Mouse (Mus musculus) lung, embryonic 16.5 days (tissue): ENCODE data around the gene Slc22a15. TPM values are rescaled to one million over a fixed set of nuclear protein-coding genes. Genes with fewer than 3 reads are reported as not detected.

Experiments used
- ATAC-seq: fragments of 200-750 bp; cut with Nextera tagmentation; 2 replicates; pipeline ENCODE4 v1.8.0; 2017; ENCODE audit warnings: low read depth, mild to moderate bottlenecking, moderate library complexity
- H3K27ac ChIP-seq: fragments of 300-500 bp; sonication (generic); 2 replicates; pipeline ENCODE4 v1.5.1; 2014; ENCODE audit warnings: mild to moderate bottlenecking, control low read depth, low read length
- H3K27me3 ChIP-seq: fragments of 300-500 bp; sonication (generic); 2 replicates; pipeline ENCODE4 v1.6.1; 2014; ENCODE audit warnings: low read depth, low read length, mixed read lengths; ENCODE audit not compliant: control insufficient read depth, insufficient read depth
- H3K36me3 ChIP-seq: fragments of 300-500 bp; sonication (generic); 2 replicates; pipeline ENCODE4 v1.6.1; 2014; ENCODE audit warnings: low read length; ENCODE audit not compliant: control insufficient read depth, insufficient read depth
- H3K4me1 ChIP-seq: fragments of 300-500 bp; sonication (generic); replicated peaks from 2 replicates; pipeline ENCODE4 v1.6.1; 2014; ENCODE audit warnings: low read length, mixed read lengths; ENCODE audit not compliant: control insufficient read depth, insufficient read depth
- H3K4me2 ChIP-seq: fragments of 300-500 bp; sonication (generic); 2 replicates; pipeline ENCODE4 v1.6.1; 2014; ENCODE audit warnings: low read depth, low read length, control low read depth
- H3K4me3 ChIP-seq: fragments of 300-500 bp; sonication (generic); 2 replicates; pipeline ENCODE4 v1.5.1; 2014; ENCODE audit warnings: mild to moderate bottlenecking, low read length, control low read depth
- H3K9ac ChIP-seq: fragments of 300-500 bp; sonication (generic); 2 replicates; pipeline ENCODE4 v1.6.1; 2014; ENCODE audit warnings: low read length, control low read depth
- H3K9me3 ChIP-seq: fragments of 300-500 bp; sonication (generic); 2 replicates; pipeline ENCODE4 v1.6.1; 2016; ENCODE audit warnings: low read length; ENCODE audit not compliant: control insufficient read depth
- WGBS: fragments of 180-500 bp; shearing (Covaris S2); extraction: QIAGEN DNeasy Blood & Tissue Kit; methylation state at CpG from one replicate; pipeline ENCODE4 v1.1.7; 2014; 5-methylcytosine and 5-hydroxymethylcytosine counted together
- polyA plus RNA-seq: library from polyadenylated mRNA; unstranded; fragments of >200 nt; fragmentation: Nextera tagmentation; extraction: Ambion mirVana; gene quantifications from 2 replicates; pipeline ENCODE4 v1.2.1, GENCODE M21; 2015

The Slc22a15 gene
- polyA plus RNA-seq, 1 experiment from 2014 or later, result 3.7 TPM

DNA sequence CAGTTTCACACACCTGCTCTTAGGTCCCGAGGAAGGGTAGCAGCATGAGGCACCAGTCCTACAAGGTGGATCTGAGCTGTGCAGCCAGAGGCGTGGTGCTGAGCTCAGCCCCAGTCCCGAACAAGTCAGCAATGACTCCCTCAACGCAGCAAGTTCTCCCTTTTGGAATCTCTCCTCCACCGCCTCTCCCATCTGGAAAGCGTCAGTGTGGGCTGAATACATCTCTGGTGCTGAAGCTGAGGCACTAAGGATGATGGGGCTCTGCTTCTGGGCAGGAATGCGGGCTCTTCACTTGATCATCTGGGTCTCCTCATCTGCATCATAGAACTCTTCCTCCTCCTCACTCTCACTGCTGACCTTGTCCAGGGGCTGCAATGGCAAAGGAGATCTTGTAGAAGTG lies 64.1 kb downstream of the Slc22a15 start:
- H3K9me3 ChIP-seq, result no peaks in the 10 kb centered on the region
- WGBS, result 80% methylated on average over 7 of the region's 7 CpGs
- 0 out of 2 replicates have a peak, but pooled peaks cover 4% of the 10 kb centered on the region for H3K4me1 ChIP-seq
- no peak overlapping the region for H3K9ac ChIP-seq
- ATAC-seq, result no peak
- H3K36me3 ChIP-seq, result peaks cover 2% of the 10 kb centered on the region; the same call in 1 of the 2 replicates
- H3K27ac ChIP-seq, result no peak overlapping the region
- H3K27me3 ChIP-seq, result no peaks in the 10 kb centered on the region
- H3K4me2 ChIP-seq, result no peak overlapping the region
- no peak overlapping the region for H3K4me3 ChIP-seq

DNA sequence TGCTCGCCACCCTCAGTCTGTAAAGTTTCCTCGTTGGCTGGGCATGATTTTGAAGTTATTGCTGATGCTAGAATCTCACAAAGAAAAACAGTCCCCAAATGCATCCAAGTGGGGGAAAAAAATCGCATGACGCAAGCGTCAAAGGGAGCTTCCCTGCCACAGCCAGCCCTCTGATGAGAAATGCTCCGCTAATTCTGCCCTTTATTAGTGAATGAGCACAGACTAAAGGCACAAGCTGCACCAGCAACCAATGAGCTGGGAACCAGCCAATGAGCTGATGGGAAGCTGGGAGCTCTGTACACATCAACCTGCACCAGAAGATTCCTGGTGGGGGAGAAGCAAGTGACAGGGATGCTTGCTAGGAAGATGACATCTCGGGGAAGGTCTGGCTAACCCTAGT lies 64.5 kb downstream of the Slc22a15 start:
- no peak overlapping the region for H3K4me3 ChIP-seq
- peaks cover 2% of the 10 kb centered on the region; the same call in 1 of the 2 replicates for H3K36me3 ChIP-seq
- ATAC-seq, result no peak
- no peaks in the 10 kb centered on the region for H3K27me3 ChIP-seq
- WGBS, result 83% methylated on average over 7 of the region's 7 CpGs
- no peak overlapping the region for H3K9ac ChIP-seq
- H3K4me2 ChIP-seq, result no peak overlapping the region
- H3K4me1 ChIP-seq, result 0 out of 2 replicates have a peak, but pooled peaks cover 4% of the 10 kb centered on the region
- no peaks in the 10 kb centered on the region for H3K9me3 ChIP-seq
- no peak overlapping the region for H3K27ac ChIP-seq

DNA sequence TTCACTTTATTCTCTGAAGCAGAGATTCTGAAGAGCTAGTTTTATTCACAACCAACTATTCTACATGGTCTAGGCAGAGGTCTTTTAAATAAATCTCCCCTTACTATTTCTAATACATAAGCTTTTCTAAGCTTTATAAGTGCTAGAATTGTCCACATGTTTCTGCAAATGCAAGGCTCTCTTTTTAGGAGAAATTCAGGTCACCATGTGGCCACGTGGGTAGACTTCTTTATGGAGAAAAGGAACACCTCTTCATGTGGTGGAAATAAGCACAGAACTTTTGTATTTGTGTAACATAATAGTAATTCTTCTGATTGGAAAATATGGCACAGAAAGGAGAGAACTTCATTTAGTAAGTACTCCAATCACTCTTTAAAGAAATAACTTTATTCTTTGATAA lies 70.2 kb downstream of the Slc22a15 start:
- H3K4me3 ChIP-seq, result no peak overlapping the region
- WGBS, result 59% methylated on average over 1 of the region's 1 CpGs
- no peaks in the 10 kb centered on the region for H3K4me1 ChIP-seq
- no peak for ATAC-seq
- no peaks in the 10 kb centered on the region for H3K27me3 ChIP-seq
- H3K4me2 ChIP-seq, result no peak overlapping the region
- no peaks in the 10 kb centered on the region for H3K9me3 ChIP-seq
- no peak overlapping the region for H3K27ac ChIP-seq
- no peaks in the 10 kb centered on the region for H3K36me3 ChIP-seq
- no peak overlapping the region for H3K9ac ChIP-seq

DNA sequence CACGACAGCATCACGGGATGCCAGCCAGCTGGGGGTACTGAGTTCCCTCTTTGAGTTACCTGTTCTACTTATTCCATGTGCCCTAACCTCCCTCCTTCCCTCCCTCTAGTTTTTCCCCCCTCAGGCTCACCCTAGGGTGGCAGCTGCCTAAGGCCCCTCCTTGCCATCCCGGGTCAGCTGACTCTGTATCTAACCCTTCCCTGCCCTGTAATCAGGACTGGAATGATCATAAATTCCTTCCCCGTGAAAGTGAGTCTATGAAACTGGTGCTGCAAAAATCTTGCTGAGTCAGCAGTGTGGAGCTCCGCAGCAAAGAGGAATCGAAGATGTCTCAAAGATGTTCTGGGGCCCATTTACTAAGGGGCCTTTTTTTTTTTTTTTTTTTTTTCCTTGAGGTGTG lies 72.9 kb downstream of the Slc22a15 start:
- H3K9me3 ChIP-seq, result no peaks in the 10 kb centered on the region
- H3K4me2 ChIP-seq, result no peak overlapping the region
- H3K27ac ChIP-seq, result no peak overlapping the region
- 57% methylated on average over 6 of the region's 6 CpGs for WGBS
- H3K27me3 ChIP-seq, result no peaks in the 10 kb centered on the region
- H3K9ac ChIP-seq, result no peak overlapping the region
- no peaks in the 10 kb centered on the region for H3K36me3 ChIP-seq
- H3K4me3 ChIP-seq, result no peak overlapping the region
- ATAC-seq, result no peak
- no peaks in the 10 kb centered on the region for H3K4me1 ChIP-seq

DNA sequence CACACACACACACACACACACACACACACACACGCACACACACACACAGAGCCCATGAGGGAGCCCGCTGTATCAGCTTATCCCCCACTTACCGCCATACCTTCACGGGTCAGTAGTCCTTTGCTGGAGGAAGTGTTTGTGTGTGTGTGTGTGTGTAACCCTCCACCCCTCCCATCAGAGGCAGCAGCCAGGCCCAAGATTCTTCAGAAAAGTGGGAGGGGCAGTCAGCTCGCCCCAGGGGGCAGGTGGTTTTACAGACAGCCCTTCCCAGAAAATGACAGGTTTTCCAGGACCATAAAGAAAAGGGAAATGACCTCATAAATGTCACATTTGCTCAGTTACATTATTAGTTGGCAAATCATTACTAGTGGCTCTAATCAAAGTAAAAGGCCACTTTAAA lies 75.4 kb downstream of the Slc22a15 start, which contains the start of gene Mab21l3:
Gene Mab21l3 (minus strand): TSS at position 144 of the 400 bp plus-strand sequence.
- no peaks in the 10 kb centered on the region for H3K4me1 ChIP-seq
- H3K27me3 ChIP-seq, result no peaks in the 10 kb centered on the region
- no peak for ATAC-seq
- no peaks in the 10 kb centered on the region for H3K36me3 ChIP-seq
- no peak within 1 kb of the TSS for H3K9ac ChIP-seq
- H3K4me3 ChIP-seq, result no peak within 1 kb of the TSS
- no peak within 1 kb of the TSS for H3K4me2 ChIP-seq
- H3K9me3 ChIP-seq, result no peaks in the 10 kb centered on the region
- WGBS, result 75% methylated on average over 5 of the region's 5 CpGs
- no peak within 1 kb of the TSS for H3K27ac ChIP-seq

DNA sequence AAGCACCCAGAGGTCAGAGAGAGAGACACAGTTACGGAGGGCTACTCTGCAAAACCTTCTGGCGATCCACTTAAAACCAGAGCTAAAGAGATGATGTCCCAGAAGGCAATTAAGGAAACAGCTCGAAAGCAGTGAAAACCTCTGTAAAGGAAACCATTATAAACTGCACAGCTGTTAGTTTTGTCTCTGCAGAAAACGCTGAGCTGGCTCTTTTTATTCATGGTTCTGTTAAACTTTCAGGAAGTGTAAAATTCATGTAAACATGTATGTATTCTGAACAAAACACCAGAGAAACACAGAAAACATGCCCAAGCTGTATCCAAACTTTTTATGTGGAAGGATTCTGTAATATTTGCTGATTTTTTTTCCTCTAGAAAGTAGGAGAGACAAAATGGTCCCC lies 78.2 kb downstream of the Slc22a15 start:
- Histone ChIP-seq H3K27ac (no peak overlapping the region), H3K4me2 (no peak overlapping the region), H3K27me3 (no peaks in the 10 kb centered on the region), H3K9ac (no peak overlapping the region), H3K4me3 (no peak overlapping the region), H3K4me1 (no peaks in the 10 kb centered on the region), H3K9me3 (no peaks in the 10 kb centered on the region), H3K36me3 (no peaks in the 10 kb centered on the region)
- ATAC-seq, result no peak
- WGBS, result 65% methylated on average over 4 of the region's 4 CpGs

DNA sequence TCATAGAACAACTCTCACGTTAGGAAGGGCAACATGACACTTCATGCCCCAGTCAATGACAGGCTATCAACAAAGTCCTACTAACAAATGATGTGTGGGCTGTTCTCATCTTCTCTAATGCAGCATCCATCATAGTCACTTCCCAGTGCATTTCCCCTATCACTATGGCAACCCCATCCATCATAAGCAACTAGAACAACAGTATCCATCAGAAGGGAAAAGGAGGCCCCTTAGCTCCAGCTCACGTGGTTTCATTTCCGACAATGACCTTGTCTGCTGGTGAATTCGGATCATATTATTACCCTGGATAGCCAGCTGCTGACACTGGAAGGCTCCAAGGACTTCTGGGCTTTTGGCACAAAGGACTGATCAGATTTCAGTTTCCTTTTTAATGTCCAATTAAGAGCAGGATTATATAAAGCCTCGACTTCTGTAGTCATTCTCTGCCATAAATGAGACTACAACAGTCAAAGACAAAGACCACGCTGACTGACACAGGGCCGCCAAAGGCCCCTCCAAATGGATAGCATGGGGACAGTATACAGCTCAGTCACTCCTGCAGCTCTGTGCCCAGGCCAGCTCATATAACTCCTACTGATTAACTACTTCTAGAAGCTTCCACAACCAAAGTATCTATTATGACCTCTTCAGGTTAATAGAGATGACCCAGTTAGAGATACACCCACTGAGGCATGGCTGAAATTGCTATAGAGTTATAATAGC lies 81.7 kb downstream of the Slc22a15 start:
- 63% methylated on average over 7 of the region's 7 CpGs for WGBS
- H3K4me1 ChIP-seq, result no peaks in the 10 kb centered on the region

DNA sequence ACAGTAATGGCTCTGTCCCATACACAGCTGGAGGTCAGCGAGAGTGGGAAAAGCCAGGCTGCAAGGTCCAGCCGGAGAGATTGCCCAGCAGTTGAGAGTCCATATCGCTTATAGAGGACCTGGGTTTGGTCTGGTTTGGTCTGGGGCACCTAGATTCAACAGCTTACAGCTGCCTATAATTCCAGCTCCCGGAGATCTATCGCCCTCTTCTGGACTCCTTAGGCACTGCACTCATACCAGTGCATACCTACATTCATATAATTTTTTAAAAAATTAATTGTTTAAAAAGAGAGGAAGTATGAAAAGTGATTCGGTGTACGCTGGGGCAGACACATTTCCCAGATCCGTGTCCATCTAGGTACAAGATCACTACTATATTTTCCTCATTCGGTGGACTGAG lies 84.9 kb downstream of the Slc22a15 start:
- Histone ChIP-seq H3K4me3 (no peak overlapping the region), H3K4me1 (peaks cover 9% of the 10 kb centered on the region), H3K9me3 (peaks cover 4% of the 10 kb centered on the region; the same call in 1 of the 2 replicates), H3K27ac (no peak overlapping the region), H3K36me3 (no peaks in the 10 kb centered on the region), H3K4me2 (no peak overlapping the region), H3K27me3 (no peaks in the 10 kb centered on the region), H3K9ac (no peak overlapping the region)
- WGBS, result 85% methylated on average over 9 of the region's 9 CpGs
- ATAC-seq, result no peak

More for the DNA sequence above, 81.7 kb downstream of the Slc22a15 start:
- Histone ChIP-seq H3K9me3 (peaks cover 4% of the 10 kb centered on the region; the same call in 1 of the 2 replicates), H3K27ac (no peak overlapping the region), H3K27me3 (no peaks in the 10 kb centered on the region), H3K4me2 (no peak overlapping the region), H3K36me3 (no peaks in the 10 kb centered on the region), H3K4me3 (no peak overlapping the region), H3K9ac (no peak overlapping the region)
- no peak for ATAC-seq

DNA sequence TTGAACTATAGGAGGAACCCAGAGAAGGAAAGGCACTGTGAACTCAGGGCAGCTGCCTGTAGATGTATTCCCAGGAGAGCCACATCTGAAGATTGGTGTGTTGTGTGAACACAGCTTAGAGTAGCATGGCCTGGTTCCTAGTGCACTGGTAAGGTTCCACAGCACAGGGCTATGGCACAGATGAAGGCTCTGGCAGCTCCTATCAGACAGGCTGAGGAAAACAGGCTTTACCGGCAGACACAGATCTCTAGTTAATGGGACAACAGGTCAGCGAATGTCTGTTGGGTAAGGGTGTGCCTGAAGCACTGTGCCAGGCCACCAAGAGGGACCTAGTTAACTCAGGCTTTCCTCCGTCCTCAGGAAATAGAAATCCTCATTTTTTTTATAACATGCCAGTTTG lies 87.3 kb downstream of the Slc22a15 start:
- Histone ChIP-seq H3K27me3 (no peaks in the 10 kb centered on the region), H3K9me3 (peaks cover 4% of the 10 kb centered on the region; the same call in 1 of the 2 replicates), H3K27ac (no peak overlapping the region), H3K9ac (no peak overlapping the region), H3K4me2 (no peak overlapping the region), H3K4me3 (no peak overlapping the region), H3K36me3 (no peaks in the 10 kb centered on the region), H3K4me1 (peaks cover 9% of the 10 kb centered on the region)
- ATAC-seq, result no peak
- 86% methylated on average over 3 of the region's 3 CpGs for WGBS
